Mouse (Mus musculus) erythroblast, embryonic 14.5 days (primary cell): ENCODE data around the gene Lpp. TPM values are rescaled to one million over a fixed set of nuclear protein-coding genes. Genes with fewer than 3 reads are reported as not detected.

Source experiments
- H3K27me3 ChIP-seq: 2 replicates; pipeline ENCODE4 v1.6.1; 2012; ENCODE audit warnings: inconsistent platforms; ENCODE audit not compliant: control insufficient read depth
- H3K36me3 ChIP-seq: 2 replicates; pipeline ENCODE4 v1.6.1; 2012; ENCODE audit warnings: mild to moderate bottlenecking, inconsistent platforms; ENCODE audit not compliant: control insufficient read depth
- H3K4me1 ChIP-seq: 2 replicates; pipeline ENCODE4 v1.6.1; 2012; ENCODE audit warnings: inconsistent platforms; ENCODE audit not compliant: control insufficient read depth
- H3K4me3 ChIP-seq: replicated peaks from 2 replicates; pipeline ENCODE3; 2012; ENCODE audit warnings: moderate library complexity, mild to moderate bottlenecking, inconsistent platforms
- H3K9me3 ChIP-seq: 2 replicates; pipeline ENCODE4 v1.6.1; 2012; ENCODE audit warnings: low read length, inconsistent platforms, mixed read lengths; ENCODE audit not compliant: control insufficient read depth
- GATA1 ChIP-seq: IDR thresholded peaks from 2 replicates; pipeline ENCODE4 v1.6.1; 2012; ENCODE audit warnings: low read length, inconsistent platforms, mixed read lengths
- TAL1 ChIP-seq: IDR thresholded peaks from 3 replicates; pipeline ENCODE4 v1.6.1; 2012; ENCODE audit warnings: low read length, inconsistent platforms, mixed read lengths
- polyA plus RNA-seq: library from polyadenylated mRNA; stranded (reverse); fragments of >175 nt; gene quantifications from 2 replicates; pipeline ENCODE4 v1.2.3, GENCODE M21; 2012

Gene Lpp
- polyA plus RNA-seq, 1 experiment, result not detected

GRCm38 (mm10) chr16:24834536-24834935 lies 441.2 kb downstream of the Lpp start:
- Histone ChIP-seq H3K4me1 (no peaks in the 10 kb centered on the region), H3K4me3 (no peak overlapping the region), H3K36me3 (no peaks in the 10 kb centered on the region), H3K9me3 (no peaks in the 10 kb centered on the region), H3K27me3 (no peaks in the 10 kb centered on the region)
- no peak for TF ChIP-seq GATA1
- TF ChIP-seq TAL1, result no peak

GRCm38 (mm10) chr16:24836550-24836949 lies 443.2 kb downstream of the Lpp start:
- H3K36me3 ChIP-seq, result no peaks in the 10 kb centered on the region
- H3K9me3 ChIP-seq, result no peaks in the 10 kb centered on the region
- no peak overlapping the region for H3K4me3 ChIP-seq
- TF ChIP-seq TAL1, result no peak
- TF ChIP-seq GATA1, result no peak
- H3K27me3 ChIP-seq, result no peaks in the 10 kb centered on the region
- no peaks in the 10 kb centered on the region for H3K4me1 ChIP-seq

GRCm38 (mm10) chr16:24839018-24839417 lies 445.7 kb downstream of the Lpp start:
- Histone ChIP-seq H3K9me3 (no peaks in the 10 kb centered on the region), H3K27me3 (no peaks in the 10 kb centered on the region), H3K4me1 (no peaks in the 10 kb centered on the region), H3K36me3 (no peaks in the 10 kb centered on the region), H3K4me3 (no peak overlapping the region)
- TF ChIP-seq GATA1 (no peak), TAL1 (no peak)

- TF ChIP-seq TAL1 (no peak), GATA1 (no peak)
- no peak overlapping the region for H3K4me3 ChIP-seq
- no peaks in the 10 kb centered on the region for H3K9me3 ChIP-seq
- H3K4me1 ChIP-seq, result no peaks in the 10 kb centered on the region
- H3K36me3 ChIP-seq, result no peaks in the 10 kb centered on the region
- no peaks in the 10 kb centered on the region for H3K27me3 ChIP-seq
Observed at GRCm38 (mm10) chr16:24840073-24840472, 446.8 kb downstream of the Lpp start.

- no peaks in the 10 kb centered on the region for H3K36me3 ChIP-seq
- TF ChIP-seq TAL1, result no peak
- no peak for TF ChIP-seq GATA1
- no peaks in the 10 kb centered on the region for H3K9me3 ChIP-seq
- no peaks in the 10 kb centered on the region for H3K27me3 ChIP-seq
- no peak overlapping the region for H3K4me3 ChIP-seq
- H3K4me1 ChIP-seq, result no peaks in the 10 kb centered on the region
Observed at GRCm38 (mm10) chr16:24846141-24846540, 452.8 kb downstream of the Lpp start.

- Histone ChIP-seq H3K36me3 (no peaks in the 10 kb centered on the region), H3K27me3 (no peaks in the 10 kb centered on the region), H3K4me1 (no peaks in the 10 kb centered on the region), H3K9me3 (no peaks in the 10 kb centered on the region), H3K4me3 (no peak overlapping the region)
- no peak for TF ChIP-seq TAL1
- no peak for TF ChIP-seq GATA1
Observed at GRCm38 (mm10) chr16:24859509-24860140, 466.3 kb downstream of the Lpp start.

- H3K4me1 ChIP-seq, result no peaks in the 10 kb centered on the region
- TF ChIP-seq TAL1, result no peak
- TF ChIP-seq GATA1, result no peak
- no peak overlapping the region for H3K4me3 ChIP-seq
- no peaks in the 10 kb centered on the region for H3K27me3 ChIP-seq
- no peaks in the 10 kb centered on the region for H3K36me3 ChIP-seq
- no peaks in the 10 kb centered on the region for H3K9me3 ChIP-seq
Observed at GRCm38 (mm10) chr16:24860445-24860844, 467.1 kb downstream of the Lpp start.

GRCm38 (mm10) chr16:24861374-24861773 lies 468.1 kb downstream of the Lpp start:
- no peaks in the 10 kb centered on the region for H3K27me3 ChIP-seq
- no peak overlapping the region for H3K4me3 ChIP-seq
- H3K36me3 ChIP-seq, result no peaks in the 10 kb centered on the region
- H3K4me1 ChIP-seq, result no peaks in the 10 kb centered on the region
- no peaks in the 10 kb centered on the region for H3K9me3 ChIP-seq
- no peak for TF ChIP-seq TAL1
- no peak for TF ChIP-seq GATA1

- peaks cover 4% of the 10 kb centered on the region; the same call in 1 of the 2 replicates for H3K9me3 ChIP-seq
- H3K36me3 ChIP-seq, result no peaks in the 10 kb centered on the region; the same call in 1 of the 2 replicates
- no peaks in the 10 kb centered on the region for H3K27me3 ChIP-seq
- no peaks in the 10 kb centered on the region for H3K4me1 ChIP-seq
- no peak overlapping the region for H3K4me3 ChIP-seq
- TF ChIP-seq GATA1 (no peak), TAL1 (no peak)
Observed at GRCm38 (mm10) chr16:24874235-24874634, 480.9 kb downstream of the Lpp start.

- no peak for TF ChIP-seq GATA1
- TF ChIP-seq TAL1, result no peak
- no peaks in the 10 kb centered on the region for H3K27me3 ChIP-seq
- no peaks in the 10 kb centered on the region for H3K4me1 ChIP-seq
Observed at GRCm38 (mm10) chr16:24875661-24876060, 482.4 kb downstream of the Lpp start.

More at GRCm38 (mm10) chr16:24875661-24876060, 482.4 kb downstream of the Lpp start:
- H3K4me3 ChIP-seq, result no peak overlapping the region
- peaks cover 4% of the 10 kb centered on the region; the same call in 1 of the 2 replicates for H3K9me3 ChIP-seq
- H3K36me3 ChIP-seq, result no peaks in the 10 kb centered on the region; the same call in 1 of the 2 replicates
